Mouse (Mus musculus) ovary, adult 18-20 months (tissue): ENCODE data around the gene Grtp1.

Source experiments
- DNase-seq: peaks from one replicate; pipeline ENCODE4 v3.0.0; 2022; ENCODE audit warnings: low spot score, mixed read lengths

The Grtp1 gene

DNA sequence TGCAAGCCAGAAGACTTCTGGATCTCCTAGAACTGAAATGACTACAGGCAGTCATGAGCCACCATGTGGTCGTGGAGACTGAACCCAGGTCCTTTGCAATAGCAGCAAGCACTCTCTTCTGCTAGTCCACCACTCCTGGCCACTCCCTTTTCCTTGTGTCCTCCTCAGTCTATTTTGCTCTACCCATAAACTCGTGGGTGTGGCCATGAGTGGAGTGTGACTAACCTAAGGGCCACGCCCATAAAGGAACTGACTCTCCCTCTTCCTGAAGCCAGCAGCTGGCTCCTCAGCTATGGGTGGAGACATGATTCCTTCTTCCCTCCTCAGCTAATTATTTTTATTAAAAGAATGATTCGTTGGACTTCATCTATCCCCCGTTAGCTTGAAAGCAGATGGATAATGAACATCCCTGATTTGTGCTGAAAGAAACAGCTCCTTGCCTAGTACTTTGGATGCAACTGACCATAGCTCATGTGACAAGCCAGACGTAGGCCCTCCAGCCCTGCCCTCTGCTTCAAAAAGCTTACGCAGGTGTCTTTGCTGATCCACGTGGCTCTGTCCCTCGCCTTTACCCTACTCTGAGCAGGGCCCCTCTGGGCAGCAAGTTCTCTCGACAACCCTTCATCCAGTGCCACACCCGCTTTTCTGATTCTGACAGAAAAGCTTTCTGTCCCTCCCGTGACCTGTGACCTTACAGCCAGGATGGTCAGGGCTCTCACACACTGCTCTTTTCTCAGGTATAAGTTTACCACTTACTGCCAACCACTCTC lies 4.1 kb upstream of the Grtp1 start:
- no peak for DNase-seq

DNA sequence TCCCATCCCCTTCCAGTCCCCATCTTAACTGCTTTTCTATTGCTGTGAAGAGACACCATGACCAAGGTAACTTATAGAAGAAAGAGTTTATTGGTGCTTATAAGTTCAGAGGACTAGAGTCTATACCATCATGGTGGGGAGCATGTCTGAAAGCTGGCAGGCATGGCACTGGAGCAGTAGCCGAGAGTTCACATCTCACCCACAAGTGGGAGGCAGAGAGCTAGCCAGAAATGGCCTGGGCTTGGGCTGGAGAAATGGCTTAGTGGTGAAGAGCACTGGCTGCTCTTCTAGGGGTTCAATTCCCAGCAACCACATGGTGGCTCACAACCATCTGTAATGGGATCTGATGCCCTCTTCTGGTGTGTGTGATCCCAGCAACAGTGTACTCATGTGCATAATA lies 3.1 kb upstream of the Grtp1 start:
- no peak for DNase-seq

DNA sequence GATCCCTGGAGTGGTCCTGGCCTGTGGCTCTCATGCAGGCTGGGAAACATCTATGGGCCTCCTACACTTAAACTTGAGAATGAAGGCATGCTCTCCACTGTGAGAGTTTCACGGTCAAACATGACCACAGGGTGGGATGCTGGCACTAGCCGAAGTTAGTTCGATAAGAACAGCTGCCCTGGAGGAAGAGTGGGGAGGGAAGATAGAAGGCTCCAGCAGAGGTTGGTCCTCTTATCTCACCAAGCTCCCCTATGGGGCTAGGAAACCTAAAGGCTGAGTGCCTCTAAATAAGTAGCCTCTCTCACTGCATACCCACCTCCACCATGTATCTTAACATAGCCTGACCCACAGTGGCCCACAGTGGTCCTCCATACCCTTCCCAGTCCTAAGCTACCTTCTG lies 2.4 kb upstream of the Grtp1 start:
- DNase-seq, result no peak

DNA sequence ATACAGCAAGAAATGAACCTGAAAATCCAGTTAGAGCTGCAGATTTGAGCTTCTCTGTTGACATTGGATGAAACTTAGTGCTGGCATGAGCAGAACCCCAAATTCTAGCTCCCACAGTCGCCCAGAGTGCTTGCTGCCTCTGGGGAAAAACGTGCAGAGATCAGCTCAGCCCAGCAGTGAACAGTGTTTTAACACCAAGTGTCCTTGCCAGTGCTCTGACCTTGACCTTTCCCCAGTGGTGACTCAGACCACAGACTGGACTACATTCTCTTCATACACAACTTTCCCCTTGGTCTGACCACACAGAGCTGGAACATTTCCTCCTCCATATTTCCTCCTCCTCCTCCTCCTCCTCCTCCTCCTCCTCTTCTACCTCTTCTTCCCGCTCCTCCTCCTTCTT lies 1.6 kb upstream of the Grtp1 start:
- DNase-seq, result peak; percentile 54

DNA sequence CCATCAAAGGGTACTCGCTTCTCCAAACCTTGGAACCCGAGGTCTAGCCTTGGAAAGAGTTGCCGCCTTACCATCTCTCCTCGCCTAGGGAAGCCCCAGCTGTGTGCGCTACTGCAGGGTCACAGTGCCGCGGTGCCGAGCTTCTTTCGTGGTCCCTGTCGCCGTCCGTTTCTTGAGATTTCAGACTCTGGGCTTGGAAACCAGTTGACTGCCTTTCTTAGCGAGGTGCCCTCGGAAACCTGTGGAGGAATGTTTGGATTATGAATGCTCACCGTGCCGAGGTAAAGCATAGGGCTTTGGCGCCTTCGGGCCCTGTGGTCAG lies 554 bp upstream of the Grtp1 start:
- no peak for DNase-seq

DNA sequence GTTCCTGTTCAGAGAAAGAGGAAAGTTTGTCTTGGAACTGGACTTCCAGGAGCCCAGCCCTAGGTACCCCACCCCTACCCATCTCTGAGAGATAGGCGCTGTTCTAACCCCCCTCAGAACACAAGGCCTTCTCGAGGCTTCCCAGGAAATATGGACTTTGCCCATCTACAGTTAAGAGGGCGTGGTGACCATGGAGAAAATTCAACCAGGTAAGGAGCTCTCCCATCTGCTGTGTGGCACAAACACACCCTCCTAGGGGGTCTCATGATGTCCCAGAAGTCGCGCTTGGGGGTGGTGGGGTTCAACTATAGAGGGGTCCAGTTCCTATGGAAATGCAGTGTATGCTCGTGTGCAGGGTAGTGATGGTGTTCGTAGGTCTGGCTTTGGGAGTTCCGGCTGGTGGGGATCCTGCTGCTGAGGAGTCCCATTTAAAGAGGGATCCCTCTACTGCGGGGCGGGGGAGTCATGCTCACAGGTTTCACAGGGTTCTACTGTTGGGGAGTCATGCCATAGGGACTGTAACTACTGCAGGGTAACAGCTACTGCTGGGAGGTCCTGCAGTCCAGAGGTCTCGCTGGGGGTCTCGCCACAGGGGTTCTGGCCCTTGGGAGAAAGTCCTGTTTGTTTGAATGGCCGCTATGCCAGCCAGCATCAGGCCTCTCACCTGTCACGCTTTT lies 897 bp downstream of the Grtp1 start:
- DNase-seq, result no peak

DNA sequence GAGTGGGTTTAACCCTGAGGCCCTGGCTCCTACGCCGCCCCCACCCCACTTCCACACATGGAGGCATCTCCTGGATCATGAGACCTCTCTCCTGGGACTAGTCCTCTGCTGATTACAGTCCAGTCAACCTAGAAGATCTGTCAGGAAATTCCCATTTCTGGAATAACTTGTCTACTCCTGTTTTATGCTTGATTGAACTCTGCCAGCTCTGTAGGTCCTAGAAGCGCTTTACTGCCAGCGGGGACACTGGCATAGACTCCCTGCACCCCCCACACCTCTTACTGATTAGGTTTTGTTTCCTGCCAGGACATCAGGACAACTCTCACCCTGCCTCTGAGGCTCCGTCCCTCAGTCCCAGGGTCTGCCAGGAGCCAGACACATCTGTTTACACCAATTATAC lies 2.9 kb downstream of the Grtp1 start:
- DNase-seq, result no peak

DNA sequence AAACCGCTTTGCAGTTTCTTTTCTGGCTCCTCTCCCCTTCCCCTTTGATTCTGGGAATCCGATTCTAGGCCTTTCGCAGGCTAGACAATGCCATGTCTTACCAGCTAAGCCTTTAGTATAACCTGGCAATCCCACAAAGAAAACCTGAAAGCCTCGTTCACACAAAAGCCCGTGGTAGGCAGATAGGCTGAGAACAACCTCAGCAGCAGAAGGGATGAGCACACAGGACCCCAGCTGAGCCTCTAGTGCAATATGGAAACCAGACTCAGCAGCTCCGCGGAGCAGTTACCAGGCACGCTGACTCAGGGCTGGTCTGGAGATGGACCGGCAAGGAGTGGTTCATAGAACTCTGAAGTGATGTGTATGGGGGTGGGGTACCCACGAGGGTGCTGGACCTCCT lies 5.6 kb downstream of the Grtp1 start:
- no peak for DNase-seq

- no peak for DNase-seq
These were observed 10.2 kb downstream of the Grtp1 start for GRCm38 (mm10) chr8:13190235-13190634.

GRCm38 (mm10) chr8:13188857-13189256 lies 11.6 kb downstream of the Grtp1 start:
- no peak for DNase-seq

DNA sequence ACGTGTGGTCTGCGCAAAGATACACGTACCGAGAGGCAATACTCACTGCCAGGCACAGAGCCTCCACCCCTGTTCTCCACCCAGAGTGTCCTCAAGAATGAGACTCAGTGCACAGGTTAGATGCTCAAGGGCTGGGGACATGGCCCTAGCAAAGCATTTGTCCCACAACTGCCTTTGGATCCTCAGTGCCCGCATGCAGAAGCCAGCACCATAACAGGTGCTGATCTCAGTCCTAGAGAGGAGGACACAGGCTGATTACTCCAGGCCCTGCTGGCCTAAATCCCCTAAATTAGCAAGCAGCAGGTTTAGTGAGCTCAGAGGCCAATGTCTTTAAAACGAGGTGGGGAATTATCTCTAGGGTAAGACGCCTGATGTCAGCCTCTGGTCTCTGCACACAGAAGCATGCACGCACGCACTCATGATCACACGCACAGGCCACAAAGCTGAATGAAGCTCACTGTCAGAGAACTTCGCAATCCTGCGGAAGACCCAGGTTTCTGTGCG lies 12.3 kb downstream of the Grtp1 start:
- DNase-seq, result no peak

DNA sequence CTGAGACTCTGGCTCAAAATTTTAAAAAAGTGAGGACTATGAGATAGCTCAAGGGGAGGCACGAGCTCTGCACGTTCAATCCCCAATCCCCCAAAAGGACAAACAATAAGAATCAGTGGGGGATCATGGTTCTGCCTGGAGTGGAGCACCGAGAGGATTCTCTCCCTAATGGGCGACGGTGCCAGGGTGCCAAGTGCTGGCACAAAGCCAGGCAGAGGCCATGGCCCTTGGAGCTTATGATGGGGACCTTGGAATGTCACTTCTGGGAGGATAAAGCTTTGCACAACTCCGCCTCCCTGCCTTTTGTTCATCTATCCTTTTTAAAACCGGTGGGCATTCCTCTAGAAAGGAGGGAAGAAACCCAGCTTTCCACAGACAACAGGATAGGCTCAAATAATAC lies 12.8 kb downstream of the Grtp1 start:
- DNase-seq, result no peak

GRCm38 (mm10) chr8:13187229-13187628 lies 13.2 kb downstream of the Grtp1 start:
- DNase-seq, result no peak

GRCm38 (mm10) chr8:13186819-13187218 lies 13.6 kb downstream of the Grtp1 start:
- DNase-seq, result no peak

GRCm38 (mm10) chr8:13181691-13181976 lies 18.8 kb downstream of the Grtp1 start:
- no peak for DNase-seq

DNA sequence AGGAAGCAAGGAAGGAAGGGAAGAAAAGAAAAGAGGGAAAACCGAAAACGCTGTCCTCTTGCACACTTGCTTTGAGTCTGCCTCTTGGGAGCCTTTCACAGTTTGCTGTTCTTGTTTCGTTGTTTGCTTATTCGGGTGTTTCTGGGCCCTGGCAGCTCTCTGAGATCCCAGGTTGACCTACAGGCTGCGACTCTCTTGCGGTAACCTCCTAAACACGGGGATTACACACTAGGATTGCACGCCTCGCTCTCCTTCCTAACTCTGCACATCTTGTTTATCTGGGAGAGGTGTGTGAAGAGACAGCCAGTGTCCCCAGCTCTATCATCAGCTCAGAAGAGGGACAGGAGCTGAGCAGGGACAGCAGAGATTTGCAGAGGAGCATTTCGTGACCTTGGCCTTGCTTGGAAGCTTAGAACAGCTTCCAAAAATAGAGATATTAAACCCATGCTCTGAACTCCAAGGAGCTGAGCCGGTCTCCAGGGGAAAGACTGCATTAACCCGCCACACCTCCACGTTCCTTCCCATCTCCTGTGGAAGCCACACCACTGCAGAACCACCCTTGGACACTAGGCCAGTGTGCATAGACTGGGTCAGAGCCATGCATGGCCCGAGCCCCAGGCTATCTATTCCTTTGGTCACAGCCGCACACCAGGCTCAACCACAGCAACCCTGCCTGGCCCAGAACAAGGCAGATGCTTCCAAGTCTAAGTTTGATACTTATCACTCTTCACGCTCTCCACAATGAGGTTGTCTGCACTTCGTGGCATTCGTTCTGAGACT lies 19.3 kb downstream of the Grtp1 start:
- no peak for DNase-seq

DNA sequence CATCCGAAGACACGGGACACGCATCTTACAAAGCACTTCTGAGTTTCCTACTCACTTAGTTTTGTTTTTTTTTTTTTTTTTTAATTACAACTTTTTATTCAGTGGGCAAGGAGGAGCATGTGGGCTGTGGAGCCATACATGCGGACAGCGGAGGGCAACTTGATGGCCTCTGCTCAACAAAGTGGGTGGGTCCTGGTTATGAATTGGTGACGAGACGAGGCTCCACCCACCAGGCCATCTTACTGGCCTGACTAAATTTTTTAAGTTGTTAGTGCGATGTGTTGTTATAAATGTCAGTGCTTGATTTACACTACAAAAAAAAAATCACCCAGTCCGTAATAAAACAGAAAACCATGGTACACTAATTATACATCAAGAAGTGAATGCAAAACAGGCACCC lies 20.0 kb downstream of the Grtp1 start:
- DNase-seq, result no peak

- DNase-seq, result no peak
These were observed 20.5 kb downstream of the Grtp1 start for GRCm38 (mm10) chr8:13179948-13180347.

GRCm38 (mm10) chr8:13179482-13179881 lies 20.9 kb downstream of the Grtp1 start:
- DNase-seq, result no peak

DNA sequence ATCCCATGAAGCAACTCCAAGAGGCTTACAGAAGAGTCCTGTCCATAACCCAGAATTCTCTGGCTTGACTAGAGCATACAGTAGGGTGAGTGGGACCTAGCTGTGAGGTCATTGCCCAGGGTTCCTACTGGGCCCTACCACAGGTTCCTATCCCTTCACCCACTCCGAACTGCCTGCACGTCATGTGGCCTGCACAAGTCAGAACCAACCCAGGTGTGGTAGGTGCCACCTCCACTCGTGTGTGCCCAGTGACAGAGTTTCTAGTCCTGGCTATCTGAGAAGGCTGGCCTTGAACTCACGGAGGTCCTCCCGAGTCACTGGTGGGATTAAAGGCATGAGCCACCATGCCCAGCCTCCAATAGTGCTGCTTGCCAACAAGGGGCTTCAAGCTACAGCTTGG lies 22.3 kb downstream of the Grtp1 start:
- DNase-seq, result no peak

DNA sequence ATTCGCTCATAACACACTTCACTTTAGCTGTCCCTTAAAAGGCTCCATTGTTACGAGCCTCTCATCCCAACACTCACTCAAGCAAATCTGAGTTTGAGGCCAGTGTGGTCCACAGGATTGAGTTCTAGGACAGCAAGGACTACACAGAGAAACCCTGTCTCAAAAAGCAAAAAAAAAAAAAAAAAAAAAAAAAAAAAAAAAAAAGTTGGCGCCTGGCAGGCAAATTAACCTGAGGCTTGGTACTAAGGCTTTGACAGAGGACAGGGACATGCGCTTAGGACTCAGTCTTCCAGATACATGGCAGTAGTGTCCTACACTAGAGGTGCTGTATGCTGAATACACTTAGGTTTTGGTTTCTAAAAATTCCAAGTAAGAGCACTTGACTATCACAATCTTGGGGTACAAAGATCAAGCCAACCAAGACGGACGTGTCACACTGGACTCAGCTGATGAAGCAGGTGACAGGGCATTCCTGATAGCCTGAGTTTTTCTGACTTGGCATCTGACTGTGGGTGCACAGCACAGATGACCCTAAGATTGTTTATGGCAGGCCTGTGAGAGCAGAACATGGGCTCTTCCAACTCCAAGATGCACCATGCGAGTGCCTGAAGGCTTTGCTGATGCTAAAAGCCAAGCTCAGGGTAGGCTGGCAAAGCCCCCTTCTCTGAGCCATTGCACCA lies 23.1 kb downstream of the Grtp1 start:
- DNase-seq, result no peak

DNA sequence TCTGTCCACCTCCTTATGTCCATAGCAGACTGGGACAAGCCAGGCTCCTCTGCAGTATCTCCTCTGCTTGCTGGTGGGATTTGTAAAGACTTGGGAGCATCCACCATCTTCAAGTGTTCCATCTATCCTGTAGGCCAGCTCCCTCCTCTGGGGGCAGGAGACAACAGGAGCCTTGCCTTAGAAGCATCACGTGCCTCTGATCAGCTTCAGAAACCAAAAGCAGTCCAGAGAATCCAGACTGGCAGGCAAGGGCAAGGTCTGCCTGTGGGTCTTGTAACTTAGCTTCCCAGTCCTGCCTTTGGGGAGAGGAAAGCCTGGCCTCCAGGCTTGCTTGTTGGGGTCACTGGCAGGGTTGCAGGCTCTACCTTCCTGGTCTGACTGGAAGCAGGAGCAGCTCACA lies 24.8 kb downstream of the Grtp1 start:
- DNase-seq, result no peak

GRCm38 (mm10) chr8:13174811-13175210 lies 25.6 kb downstream of the Grtp1 start:
- no peak for DNase-seq
